Mouse (Mus musculus) thymus, postnatal 0 days (tissue): Measurements from ENCODE around the gene Tuba3a. TPM values are rescaled to one million over a fixed set of nuclear protein-coding genes. Genes with fewer than 3 reads are reported as not detected.

Experiments used
- DNase-seq: peaks from one replicate; pipeline ENCODE4 v3.0.0-alpha.2; 2015; ENCODE audit warnings: low spot score
- polyA plus RNA-seq: library from polyadenylated mRNA; unstranded; fragments of >200 nt; fragmentation: Nextera tagmentation; extraction: Ambion mirVana; gene quantifications from 2 replicates; pipeline ENCODE4 v1.2.1, GENCODE M21; 2015

The Tuba3a gene
- polyA plus RNA-seq: 0.22 and 0.36 TPM in 2 replicates

DNA sequence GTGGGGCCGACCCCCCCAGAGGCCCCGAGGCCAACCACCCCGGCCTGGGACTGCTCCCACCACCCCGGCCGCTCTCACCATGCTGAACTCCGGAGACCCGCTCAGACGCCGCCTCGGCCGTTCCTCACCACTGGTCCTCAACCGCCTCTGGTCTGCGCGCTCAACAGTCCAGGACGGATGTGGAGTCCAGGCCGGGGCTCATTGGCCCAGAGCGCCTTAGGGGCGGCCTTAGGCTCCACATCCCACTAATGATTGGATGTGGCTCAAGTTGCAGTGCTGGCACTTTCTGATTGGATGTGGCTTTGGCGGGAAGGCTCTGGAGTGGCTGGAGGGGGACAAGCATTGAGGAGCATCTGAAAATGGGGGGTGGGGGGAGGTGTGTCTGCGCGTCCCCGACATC lies at the start of gene Tuba3a:
Gene Tuba3a (minus strand): TSS at position 153 of the 400 bp plus-strand sequence.
- DNase-seq: no peak

DNA sequence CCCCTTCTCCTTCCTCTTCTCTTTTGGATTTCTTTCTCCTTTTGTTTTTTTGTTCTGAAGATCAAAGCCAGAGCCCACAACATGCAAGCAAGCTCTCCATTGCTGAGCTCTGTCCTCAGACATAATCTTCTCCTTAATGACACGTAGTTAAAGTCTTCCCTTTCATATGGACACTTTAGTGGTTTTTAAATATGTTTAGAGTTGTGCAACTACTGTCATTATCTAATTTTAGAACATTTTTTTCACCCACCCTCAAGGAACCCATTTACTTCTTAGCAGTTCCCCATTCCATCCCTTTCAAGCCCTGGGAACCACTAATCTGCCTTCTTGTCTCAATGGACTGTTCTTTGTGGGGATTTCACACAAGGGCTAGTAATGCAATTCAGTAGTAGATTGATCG lies 48.5 kb upstream of the Tuba3a start:
- DNase-seq: no peak

DNA sequence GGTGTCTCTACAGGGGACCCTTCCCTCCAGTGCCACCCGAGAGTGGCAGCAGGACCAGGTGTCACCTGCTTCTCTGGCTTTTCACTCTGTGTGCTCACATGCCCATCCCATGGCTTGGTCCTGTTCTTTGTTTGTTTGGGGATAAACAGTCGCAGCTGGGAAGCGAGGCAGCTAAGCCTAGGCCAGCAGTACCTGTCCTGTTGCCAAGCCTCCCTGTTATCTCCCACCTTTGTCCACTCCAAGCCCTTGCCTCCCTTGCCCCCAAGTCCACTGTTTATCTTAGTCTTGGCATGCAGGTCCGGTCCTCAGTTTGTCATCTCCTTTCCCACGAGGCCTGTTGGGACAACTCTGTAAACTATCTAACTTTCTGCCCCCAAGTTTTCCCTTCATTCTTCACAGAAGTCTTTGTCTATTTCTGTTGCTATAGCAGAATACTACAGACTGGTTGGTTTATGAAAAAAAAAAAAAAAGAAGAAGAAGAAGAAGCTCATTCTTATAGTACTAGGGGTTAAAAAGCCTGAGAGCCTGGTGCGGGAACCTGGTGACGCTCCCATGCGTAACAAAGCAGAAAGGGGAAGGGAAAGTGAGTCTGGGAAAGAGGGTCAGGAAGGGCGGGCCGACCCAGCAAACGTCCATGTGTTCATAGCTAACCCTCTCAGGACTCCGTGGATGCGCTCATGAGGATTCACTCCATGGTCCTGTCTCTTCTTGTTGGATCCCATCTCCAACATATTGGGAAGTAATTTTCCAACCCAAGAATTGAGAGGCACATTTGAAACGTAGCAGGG lies 47.5 kb upstream of the Tuba3a start:
- DNase-seq: no peak

GRCm38 (mm10) chr6:125330626-125331326 lies 44.9 kb upstream of the Tuba3a start:
- DNase-seq: peak; percentile 49

- peak; percentile 55 for DNase-seq
These were observed 42.4 kb upstream of the Tuba3a start for GRCm38 (mm10) chr6:125328243-125328642.

GRCm38 (mm10) chr6:125325337-125325736 lies 39.5 kb upstream of the Tuba3a start:
- DNase-seq: no peak

DNA sequence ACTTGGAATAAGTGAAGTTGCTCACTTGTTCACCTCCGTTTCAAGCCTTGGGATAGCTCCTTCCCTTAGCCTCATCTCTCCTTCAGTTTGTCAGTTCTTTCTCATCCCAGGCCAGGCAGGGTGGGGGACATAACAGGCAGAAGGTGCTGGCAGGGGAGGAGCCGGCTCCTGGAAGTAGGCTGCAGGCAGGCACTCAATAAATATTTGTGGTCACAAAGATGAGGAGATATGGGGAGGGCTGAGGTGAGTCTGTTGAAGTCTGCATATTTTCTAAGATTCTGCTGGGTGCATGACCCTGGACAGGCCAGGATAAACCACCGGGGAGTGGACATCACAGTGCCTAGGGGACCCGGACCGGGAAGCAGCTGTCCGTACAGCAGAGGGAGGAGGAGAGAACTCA lies 37.7 kb upstream of the Tuba3a start:
- no peak for DNase-seq

DNA sequence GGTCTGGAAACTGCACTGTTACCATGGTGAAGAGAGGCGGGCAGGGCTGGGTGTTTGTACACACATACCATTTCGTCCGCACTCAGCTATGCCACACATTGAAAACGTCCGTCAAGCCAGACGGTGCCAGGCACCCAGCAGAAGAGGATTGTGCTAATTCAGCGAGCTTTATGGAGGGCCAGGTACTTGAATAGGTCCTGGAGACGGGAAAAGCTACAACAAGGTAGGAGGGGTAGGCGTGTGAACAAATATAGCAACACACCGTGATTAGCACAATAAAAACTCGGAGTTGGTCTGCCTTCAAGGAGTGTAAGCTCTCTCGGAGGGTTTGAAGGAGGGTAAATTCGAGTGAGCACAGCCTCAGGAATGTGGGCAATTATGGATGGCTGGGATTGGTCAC lies 37.0 kb upstream of the Tuba3a start:
- DNase-seq: no peak

DNA sequence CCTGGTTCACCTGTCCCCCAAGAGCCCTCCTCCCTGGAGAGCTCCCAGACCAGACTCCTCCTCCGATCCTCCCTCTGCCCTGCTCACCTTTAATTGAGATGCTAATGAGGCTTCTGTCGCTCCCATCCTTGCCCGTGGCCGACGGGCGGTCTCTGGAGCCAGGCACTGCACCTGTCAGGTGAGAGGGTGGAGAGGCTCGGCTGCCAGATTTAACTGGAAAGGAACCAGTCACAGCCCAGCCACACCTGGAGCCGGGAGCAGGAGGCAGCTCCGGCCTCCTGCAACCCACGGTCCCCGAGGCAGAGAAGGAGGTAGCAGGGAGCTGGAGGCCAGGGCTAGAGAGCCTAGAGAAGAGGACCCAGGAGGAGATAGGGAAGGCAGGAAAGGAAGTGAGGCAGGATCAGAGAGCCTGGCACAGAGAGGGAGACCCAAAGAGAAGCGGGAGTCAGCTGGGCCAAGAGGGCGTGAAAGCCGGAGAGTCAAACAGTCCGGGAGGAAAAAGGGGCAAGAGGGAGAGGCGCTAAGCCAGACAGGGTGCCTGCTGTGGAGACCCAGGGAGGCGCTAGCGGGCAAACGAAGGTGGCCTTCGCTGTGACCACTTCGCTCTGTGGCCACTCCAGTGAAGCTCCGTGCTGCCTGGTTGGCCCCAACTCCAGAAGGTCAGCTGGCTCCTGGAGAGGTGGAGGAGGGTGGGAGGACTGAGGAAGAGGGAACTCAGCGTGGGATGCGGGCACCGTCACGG lies 35.4 kb upstream of the Tuba3a start:
- DNase-seq: no peak

GRCm38 (mm10) chr6:125320323-125320722 lies 34.5 kb upstream of the Tuba3a start, which contains the start of gene Scnn1a:
Gene Scnn1a, plus strand, starts transcription at chr6:125320659.
- DNase-seq: no peak

DNA sequence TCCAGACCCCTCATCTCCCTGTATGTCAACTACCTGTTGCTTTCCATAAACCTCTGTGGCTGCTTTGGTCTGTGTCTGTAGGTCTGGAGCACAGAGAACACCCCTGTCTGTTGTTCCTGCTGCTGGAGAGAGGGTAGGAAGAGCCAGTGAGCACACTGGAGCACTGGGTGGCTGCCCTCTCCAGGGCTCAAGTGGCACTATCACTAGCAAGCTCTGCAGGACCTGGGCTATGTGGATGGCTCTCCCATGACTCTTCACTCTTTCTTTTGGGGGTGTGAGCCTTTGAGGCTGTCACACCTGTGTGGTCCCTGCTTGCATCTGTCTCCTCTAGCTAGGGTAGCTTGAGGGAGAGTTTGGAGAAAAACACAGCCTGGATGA lies 34.1 kb upstream of the Tuba3a start:
- no peak for DNase-seq

DNA sequence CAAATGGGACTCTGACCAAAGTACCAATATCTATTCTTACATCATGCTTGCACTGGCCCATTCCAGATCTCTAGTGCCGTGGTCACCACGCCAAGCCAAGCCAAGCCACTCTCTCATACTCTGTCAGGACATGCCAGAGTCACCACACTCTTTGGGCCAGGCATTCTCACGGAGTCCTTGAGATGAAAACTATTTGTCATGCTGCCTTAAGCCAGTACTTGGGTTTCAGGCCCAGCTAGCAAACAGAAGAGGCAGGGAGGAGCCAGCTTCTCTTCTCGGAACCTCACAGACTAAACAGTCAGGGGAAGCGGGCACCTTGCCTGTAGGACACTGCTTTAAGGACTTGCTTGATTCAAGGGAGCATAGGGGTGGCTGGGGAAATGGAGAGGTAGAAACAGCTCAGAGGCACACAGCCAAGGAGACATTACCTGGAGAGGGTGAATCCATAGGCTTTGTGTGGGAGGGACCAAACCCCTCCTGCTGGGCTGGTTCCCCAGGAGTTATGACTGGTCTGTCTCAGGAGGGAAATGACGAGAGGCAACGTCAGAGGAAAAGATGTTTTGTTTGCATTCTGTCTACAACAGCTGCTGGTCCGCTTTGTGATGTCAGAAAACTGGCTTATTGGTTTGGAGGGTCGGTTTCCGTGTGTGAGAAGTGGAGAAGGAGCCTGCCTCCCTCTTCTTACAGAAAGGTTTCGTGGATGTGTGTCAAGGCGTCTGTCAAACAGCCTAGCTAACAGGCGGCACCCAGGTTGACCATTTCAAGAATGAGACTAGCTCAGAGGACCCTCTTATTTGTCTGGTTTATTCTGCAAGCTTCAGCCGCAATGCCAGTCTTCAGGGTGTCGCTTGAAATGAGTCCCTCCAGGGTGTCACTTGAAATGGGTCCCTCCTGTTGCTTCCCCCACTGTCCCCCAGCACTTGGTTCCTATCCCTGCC lies 33.4 kb upstream of the Tuba3a start:
- no peak for DNase-seq

DNA sequence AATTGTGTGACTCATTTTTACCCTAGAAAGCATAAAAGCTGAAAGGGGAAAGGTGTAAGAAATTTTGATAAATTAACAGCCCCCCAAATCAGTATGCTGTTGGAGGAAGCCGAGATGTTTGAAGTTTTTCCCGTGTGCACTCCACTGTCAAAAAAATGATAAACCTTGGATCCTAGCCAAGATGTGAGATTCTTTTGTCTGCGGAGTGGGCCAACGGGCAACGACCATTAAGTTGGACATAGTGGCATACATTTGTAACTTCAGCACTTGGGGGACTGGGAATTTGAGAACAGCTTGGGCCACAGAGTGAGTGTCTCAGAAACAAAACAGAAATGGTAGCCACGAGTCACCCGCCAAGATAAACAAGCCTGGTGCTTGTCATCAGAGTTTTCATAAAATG lies 31.2 kb upstream of the Tuba3a start:
- no peak for DNase-seq

DNA sequence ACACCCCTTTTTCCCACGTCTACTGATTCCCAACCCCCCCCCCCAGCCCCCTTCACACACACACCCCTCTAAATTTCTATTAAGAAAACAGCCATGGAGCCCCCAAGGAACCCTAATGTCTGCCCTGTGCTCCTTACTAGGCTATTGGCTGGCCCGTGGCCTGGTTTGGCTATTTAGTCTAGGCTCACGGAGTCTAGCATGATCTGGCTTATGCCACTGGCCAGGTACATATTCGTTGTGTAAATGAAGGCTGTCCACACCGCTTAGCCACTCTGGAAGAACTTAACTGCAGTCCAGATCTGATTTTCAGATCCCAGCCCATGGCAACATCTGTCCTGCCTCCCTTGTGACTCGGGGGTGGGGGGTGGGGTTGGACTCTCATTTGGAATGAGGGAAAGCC lies 28.9 kb upstream of the Tuba3a start:
- DNase-seq: no peak

DNA sequence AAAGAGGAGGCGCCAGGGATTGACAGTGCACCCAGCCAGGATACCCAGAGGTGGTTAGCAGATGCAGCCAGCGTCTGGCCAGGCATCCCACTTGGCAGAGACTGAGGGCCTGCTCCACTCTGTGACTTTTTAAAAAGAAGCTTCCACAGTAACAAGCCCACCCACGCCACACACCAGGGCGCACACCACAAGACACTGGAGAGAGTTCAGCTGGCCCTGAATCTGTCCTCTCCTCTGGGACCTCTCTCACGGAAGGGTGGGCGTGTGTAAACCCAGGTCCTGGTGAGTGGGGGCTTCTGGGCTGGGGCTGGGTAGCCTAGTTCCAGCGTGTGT lies 28.4 kb upstream of the Tuba3a start:
- DNase-seq: no peak

GRCm38 (mm10) chr6:125313546-125314230 lies 27.8 kb upstream of the Tuba3a start, which contains the start of gene Ltbr:
Gene Ltbr, minus strand, starts transcription at chr6:125313885.
- DNase-seq: peak; percentile 20

- DNase-seq: no peak
These were observed 26.9 kb upstream of the Tuba3a start for GRCm38 (mm10) chr6:125312581-125313355.

DNA sequence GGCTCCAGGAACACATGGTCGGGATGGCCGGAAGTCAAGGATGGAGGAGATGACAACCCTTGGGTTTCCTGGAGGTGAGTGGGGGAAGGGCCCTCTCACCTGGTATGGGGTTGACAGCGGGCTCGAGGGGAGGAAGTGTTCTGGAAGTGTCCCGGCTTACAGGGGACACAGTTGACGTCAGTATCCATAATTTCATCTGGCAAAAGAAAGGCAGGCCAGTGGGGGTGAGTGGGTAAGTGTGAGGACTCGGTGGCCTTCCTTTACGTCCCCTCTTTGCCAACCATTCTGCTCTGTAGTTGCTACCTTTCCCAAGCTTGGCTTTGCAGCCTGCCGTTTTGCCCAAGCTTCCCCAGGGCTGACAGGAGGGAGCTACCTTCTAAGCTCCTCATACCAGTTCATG lies 26.3 kb upstream of the Tuba3a start:
- DNase-seq: no peak

- no peak for DNase-seq
These were observed 23.6 kb upstream of the Tuba3a start for GRCm38 (mm10) chr6:125309406-125309805.

GRCm38 (mm10) chr6:125308921-125309320 lies 23.1 kb upstream of the Tuba3a start:
- DNase-seq: no peak
